Mouse (Mus musculus) MEL (cell line): ENCODE data around the gene Aknad1. TPM values are rescaled to one million over a fixed set of nuclear protein-coding genes. Genes with fewer than 3 reads are reported as not detected.

ENCODE experiments used
- DNase-seq: peaks from one replicate; pipeline ENCODE4 v3.0.0; 2011; ENCODE audit warnings: low read depth, low spot score
- H3K27ac ChIP-seq: 2 replicates; pipeline ENCODE4 v1.5.1; 2012; ENCODE audit warnings: low read depth, mild to moderate bottlenecking, control low read depth, low read length, moderate library complexity; ENCODE audit not compliant: control insufficient read depth
- H3K27me3 ChIP-seq, 2 experiments: fragments of 150-350 bp in 1 of 2; sonication (generic) in 1 of 2; 2 replicates each; pipeline ENCODE4 v1.6.1; 2012; ENCODE audit warnings: low read length in 2 of 2, mild to moderate bottlenecking in 2 of 2, improper control_type of control experiment in 1 of 2, moderate library complexity in 1 of 2; ENCODE audit not compliant: insufficient read depth in 2 of 2, control insufficient read depth in 1 of 2
- H3K36me3 ChIP-seq, 2 experiments: 2 replicates each; pipeline ENCODE4 v1.6.1; 2012 to 2014; ENCODE audit warnings: low read length in 2 of 2, improper control_type of control experiment in 1 of 2, inconsistent platforms in 1 of 2, mild to moderate bottlenecking in 1 of 2; ENCODE audit not compliant: insufficient read depth in 2 of 2, control insufficient read depth in 1 of 2
- H3K4me1 ChIP-seq, 2 experiments: fragments of 150-350 bp in 1 of 2; sonication (generic) in 1 of 2; 2 replicates each; pipeline ENCODE4 v1.6.1; 2012; ENCODE audit warnings: low read length in 2 of 2, improper control_type of control experiment in 1 of 2, mild to moderate bottlenecking in 1 of 2; ENCODE audit not compliant: insufficient read depth in 2 of 2, control insufficient read depth in 1 of 2
- H3K4me3 ChIP-seq, 2 experiments: fragments of 150-350 bp in 1 of 2; sonication (generic) in 1 of 2; 2 replicates each; pipeline ENCODE4 v1.5.1; 2012; ENCODE audit warnings: low read depth in 2 of 2, low read length in 2 of 2, mild to moderate bottlenecking in 2 of 2, moderate library complexity in 2 of 2, control low read depth in 1 of 2, improper control_type of control experiment in 1 of 2; ENCODE audit not compliant: control insufficient read depth in 1 of 2, insufficient read depth in 1 of 2
- H3K79me2 ChIP-seq: 2 replicates; pipeline ENCODE4 v1.6.1; 2012; ENCODE audit warnings: mild to moderate bottlenecking, low read length, moderate library complexity; ENCODE audit not compliant: control insufficient read depth, poor library complexity, insufficient read depth
- H3K9ac ChIP-seq: 2 replicates; pipeline ENCODE4 v1.6.1; 2012; ENCODE audit warnings: low read depth, mild to moderate bottlenecking, control low read depth, low read length, moderate library complexity; ENCODE audit not compliant: control insufficient read depth, poor library complexity, severe bottlenecking
- H3K9me3 ChIP-seq: fragments of 150-350 bp; sonication (generic); replicated peaks from 2 replicates; pipeline ENCODE4 v1.6.1; 2012; ENCODE audit warnings: mild to moderate bottlenecking, low read length, improper control_type of control experiment, moderate library complexity; ENCODE audit not compliant: insufficient read depth
- BHLHE40 ChIP-seq: IDR thresholded peaks from 2 replicates; pipeline ENCODE4 v1.6.1; 2012; ENCODE audit warnings: low read depth, mild to moderate bottlenecking, inconsistent platforms, low read length, improper control_type of control experiment, borderline replicate concordance
- CHD1 ChIP-seq: IDR thresholded peaks from 2 replicates; pipeline ENCODE4 v1.6.1; 2012; ENCODE audit warnings: low read depth, mild to moderate bottlenecking, inconsistent platforms, low read length, improper control_type of control experiment
- CTCF ChIP-seq, 3 experiments: IDR thresholded peaks in 2 of 3; conservative IDR thresholded peaks in 1 of 3; 2 replicates each; pipeline ENCODE4 v1.5.1; 2011 to 2012; ENCODE audit warnings: low read length in 3 of 3, low read depth in 2 of 3, mild to moderate bottlenecking in 2 of 3, improper control_type of control experiment in 1 of 3, inconsistent platforms in 1 of 3, mixed read lengths in 1 of 3, moderate library complexity in 1 of 3; ENCODE audit not compliant: control insufficient read depth in 1 of 3, insufficient read depth in 1 of 3, poor library complexity in 1 of 3, severe bottlenecking in 1 of 3
- ETS1 ChIP-seq: IDR thresholded peaks from 2 replicates; pipeline ENCODE4 v1.6.1; 2012; ENCODE audit warnings: low read depth, mild to moderate bottlenecking, inconsistent platforms, low read length, improper control_type of control experiment, moderate library complexity
- GABPA ChIP-seq: IDR thresholded peaks from 2 replicates; pipeline ENCODE4 v1.6.1; 2012; ENCODE audit warnings: low read depth, mild to moderate bottlenecking, inconsistent platforms, low read length, improper control_type of control experiment, moderate library complexity
- GATA1 ChIP-seq: IDR thresholded peaks from 2 replicates; pipeline ENCODE4 v1.6.1; 2011; ENCODE audit warnings: low read depth, low read length, improper control_type of control experiment
- HCFC1 ChIP-seq: IDR thresholded peaks from 2 replicates; pipeline ENCODE4 v1.6.1; 2012; ENCODE audit warnings: low read depth, mild to moderate bottlenecking, inconsistent platforms, low read length, improper control_type of control experiment, moderate library complexity
- MAFK ChIP-seq: IDR thresholded peaks from 2 replicates; pipeline ENCODE4 v1.6.1; 2011; ENCODE audit warnings: low read depth, mild to moderate bottlenecking, low read length, improper control_type of control experiment, borderline replicate concordance
- MAX ChIP-seq: IDR thresholded peaks from 2 replicates; pipeline ENCODE4 v1.6.1; 2011; ENCODE audit warnings: low read length, improper control_type of control experiment
- MAZ ChIP-seq: IDR thresholded peaks from 2 replicates; pipeline ENCODE4 v1.6.1; 2012; ENCODE audit warnings: low read depth, mild to moderate bottlenecking, inconsistent platforms, low read length, improper control_type of control experiment
- MYB ChIP-seq: IDR thresholded peaks from 2 replicates; pipeline ENCODE4 v1.6.1; 2011; ENCODE audit warnings: mild to moderate bottlenecking, low read depth, low read length, improper control_type of control experiment
- MYC ChIP-seq: IDR thresholded peaks from 2 replicates; pipeline ENCODE4 v1.6.1; 2011; ENCODE audit warnings: low read depth, mild to moderate bottlenecking, low read length, improper control_type of control experiment, moderate library complexity
- NRF1 ChIP-seq: IDR thresholded peaks from 2 replicates; pipeline ENCODE4 v1.6.1; 2014; ENCODE audit warnings: low read depth, mild to moderate bottlenecking, inconsistent platforms, low read length, improper control_type of control experiment, moderate library complexity; ENCODE audit not compliant: poor library complexity, insufficient read depth, severe bottlenecking
- POLR2A ChIP-seq, 2 experiments: IDR thresholded peaks; 2 replicates each; pipeline ENCODE4 v1.6.1; 2011 to 2012; ENCODE audit warnings: low read length in 2 of 2, mild to moderate bottlenecking in 2 of 2, control low read depth in 1 of 2, improper control_type of control experiment in 1 of 2, low read depth in 1 of 2, moderate library complexity in 1 of 2; ENCODE audit not compliant: control insufficient read depth in 1 of 2, insufficient read depth in 1 of 2, poor library complexity in 1 of 2
- POLR2AphosphoS5 ChIP-seq: IDR thresholded peaks from 2 replicates; pipeline ENCODE4 v1.6.1; 2012; ENCODE audit warnings: low read depth, borderline replicate concordance, mild to moderate bottlenecking, inconsistent platforms, low read length, moderate library complexity, mixed read lengths
- RAD21 ChIP-seq: IDR thresholded peaks from 2 replicates; pipeline ENCODE4 v1.6.1; 2011; ENCODE audit warnings: mild to moderate bottlenecking, low read depth, low read length, improper control_type of control experiment
- SMC3 ChIP-seq: IDR thresholded peaks from 2 replicates; pipeline ENCODE4 v1.6.1; 2011; ENCODE audit warnings: low read depth, low read length, improper control_type of control experiment
- ZC3H11A ChIP-seq: IDR thresholded peaks from 2 replicates; pipeline ENCODE4 v1.6.1; 2012; ENCODE audit warnings: low read depth, mild to moderate bottlenecking, inconsistent platforms, low read length, improper control_type of control experiment
- ZKSCAN1 ChIP-seq: IDR thresholded peaks from 2 replicates; pipeline ENCODE4 v1.6.1; 2012; ENCODE audit warnings: low read depth, mild to moderate bottlenecking, inconsistent platforms, low read length, improper control_type of control experiment, moderate library complexity
- polyA plus RNA-seq, 2 experiments: library from polyadenylated mRNA; stranded (reverse) in 1 of 2; unstranded in 1 of 2; fragments of >175 nt in 1 of 2; fragments of >200 nt in 1 of 2; gene quantifications; 2 replicates each; pipeline versions ENCODE4 v1.2.1 to v1.2.4; 2012; ENCODE audit warnings: low replicate concordance in 2 of 2, low read depth in 1 of 2; ENCODE audit not compliant: insufficient read length in 2 of 2, insufficient read depth in 1 of 2, missing spikeins in 1 of 2
- total RNA-seq: library from RNA; depleted of rRNA; stranded (reverse); fragments of 300-350 nt; gene quantifications from 2 replicates; pipeline ENCODE4 v1.2.3, GENCODE M21; 2012

Gene Aknad1
- total and polyA plus RNA-seq, 3 experiments: 0.06 TPM; not detected in 2

GRCm38 (mm10) chr3:108772211-108772610 is 32.8 kb downstream of the Aknad1 start:
- H3K79me2 ChIP-seq: no peaks in the 10 kb centered on the region
- H3K9me3 ChIP-seq: no peaks in the 10 kb centered on the region
- no peaks in the 10 kb centered on the region; a peak in 1 of 4 replicates for H3K27me3 ChIP-seq
- TF ChIP-seq BHLHE40 (no peak), MAX (no peak), NRF1 (no peak), CHD1 (no peak), MYC (no peak), MYB (no peak), GABPA (no peak), MAZ (no peak), POLR2AphosphoS5 (no peak), ZKSCAN1 (no peak), GATA1 (no peak), MAFK (no peak)
- H3K4me1 ChIP-seq: 0 out of 4 replicates have a peak, but pooled peaks cover 0 to 4% of the 10 kb centered on the region in 2 experiments
- H3K9ac ChIP-seq: no peak overlapping the region
- no peak for DNase-seq
- H3K4me3 ChIP-seq: no peak overlapping the region
- H3K27ac ChIP-seq: no peak overlapping the region
- H3K36me3 ChIP-seq: no peaks in the 10 kb centered on the region

DNA sequence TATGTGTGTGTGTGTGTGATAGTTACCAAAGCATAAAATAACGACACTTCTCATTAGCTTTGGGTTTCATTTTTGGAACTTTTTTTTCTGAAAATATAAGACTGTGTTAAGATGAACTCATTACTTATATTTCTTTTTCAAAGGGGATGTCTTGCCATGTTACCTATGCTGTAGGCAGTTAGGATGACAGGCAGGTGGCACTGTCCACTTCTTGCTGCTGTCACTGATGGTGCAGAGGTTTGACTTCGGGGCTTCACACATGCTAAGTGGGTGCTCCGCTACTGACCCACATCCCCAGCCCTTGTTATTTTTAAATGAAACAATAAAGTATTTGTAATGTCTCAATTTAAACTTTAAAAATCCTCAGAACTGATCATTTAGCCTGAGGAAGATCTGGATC is 33.4 kb downstream of the Aknad1 start:
- TF ChIP-seq HCFC1 (no peak), ETS1 (no peak), RAD21 (peak; percentile 45), CTCF (IDR thresholded peaks at IDR 0.05 in 2 of 3, conservative IDR thresholded peaks at IDR 0.05 in 1 of 3; ENCODE audit: control insufficient read depth in 1 of 3, insufficient read depth in 1 of 3, low read depth in 2 of 3, low read length in 3 of 3, poor library complexity in 1 of 3, severe bottlenecking in 1 of 3) (peak in 2 of 3 experiments; percentile 45 to 48; a peak in 4 of 6 replicates), ZC3H11A (0 out of 2 replicates have a peak, but pooled peaks have one; percentile 13), SMC3 (peak; percentile 65), POLR2A (IDR thresholded peaks at IDR 0.05; ENCODE audit: control insufficient read depth in 1 of 2, insufficient read depth in 1 of 2, low read depth in 1 of 2, low read length in 2 of 2, poor library complexity in 1 of 2) (no peak), MAX (no peak)
- no peak overlapping the region for H3K9ac ChIP-seq
- DNase-seq: no peak
- no peak overlapping the region for H3K4me3 ChIP-seq
- H3K79me2 ChIP-seq: no peaks in the 10 kb centered on the region
- H3K27ac ChIP-seq: no peak overlapping the region
- 0 out of 4 replicates have a peak, but pooled peaks cover 0 to 4% of the 10 kb centered on the region in 2 experiments for H3K4me1 ChIP-seq
- no peaks in the 10 kb centered on the region; a peak in 1 of 4 replicates for H3K27me3 ChIP-seq
- H3K36me3 ChIP-seq: no peaks in the 10 kb centered on the region
- H3K9me3 ChIP-seq: no peaks in the 10 kb centered on the region
